Mouse (Mus musculus) midbrain, postnatal 0 days (tissue): Measurements from ENCODE around the gene Arid2. TPM values are rescaled to one million over a fixed set of nuclear protein-coding genes. Genes with fewer than 3 reads are reported as not detected.

ENCODE experiments used
- ATAC-seq: fragments of 200-750 bp; cut with Nextera tagmentation; 2 replicates; pipeline ENCODE4 v1.8.0; 2017; ENCODE audit warnings: moderate number of reproducible peaks, mild to moderate bottlenecking, moderate TSS enrichment, moderate library complexity; ENCODE audit not compliant: low FRiP score
- DNase-seq: peaks from one replicate; pipeline ENCODE4 v3.0.0-alpha.2; 2015; ENCODE audit warnings: low spot score
- H3K27ac ChIP-seq: fragments of 300-500 bp; sonication (generic); 2 replicates; pipeline ENCODE4 v1.5.1; 2014; ENCODE audit warnings: low read depth, mild to moderate bottlenecking, low read length, mixed read lengths
- H3K27me3 ChIP-seq: fragments of 300-500 bp; sonication (generic); 2 replicates; pipeline ENCODE4 v1.6.1; 2014; ENCODE audit warnings: low read length, control low read depth, mixed read lengths; ENCODE audit not compliant: insufficient read depth
- H3K36me3 ChIP-seq: fragments of 300-500 bp; sonication (generic); 2 replicates; pipeline ENCODE4 v1.6.1; 2014; ENCODE audit warnings: low read length, control low read depth, mixed read lengths; ENCODE audit not compliant: insufficient read depth
- H3K4me1 ChIP-seq: fragments of 300-500 bp; sonication (generic); 2 replicates; pipeline ENCODE4 v1.6.1; 2014; ENCODE audit warnings: mild to moderate bottlenecking, control low read depth, antibody characterized with exemption, low read length, mixed read lengths; ENCODE audit not compliant: insufficient read depth
- H3K4me2 ChIP-seq: fragments of 300-500 bp; sonication (generic); 2 replicates; pipeline ENCODE4 v1.6.1; 2014; ENCODE audit warnings: low read depth, mild to moderate bottlenecking, low read length, mixed read lengths; ENCODE audit not compliant: poor library complexity, severe bottlenecking
- H3K4me3 ChIP-seq: fragments of 300-500 bp; sonication (generic); 2 replicates; pipeline ENCODE4 v1.5.1; 2014; ENCODE audit warnings: low read depth, mild to moderate bottlenecking, low read length, moderate library complexity
- H3K9ac ChIP-seq: fragments of 300-500 bp; sonication (generic); replicated peaks from 2 replicates; pipeline ENCODE4 v1.6.1; 2014; ENCODE audit warnings: mild to moderate bottlenecking, low read length, moderate library complexity, mixed read lengths; ENCODE audit not compliant: poor library complexity, severe bottlenecking
- H3K9me3 ChIP-seq: fragments of 300-500 bp; sonication (generic); 2 replicates; pipeline ENCODE4 v1.6.1; 2016; ENCODE audit warnings: low read length, control low read depth
- CTCF ChIP-seq: IDR thresholded peaks from 2 replicates; pipeline ENCODE4 v1.5.1; 2016; ENCODE audit warnings: antibody characterized with exemption, mild to moderate bottlenecking
- WGBS: fragments of 180-500 bp; shearing (Covaris S2); extraction: QIAGEN DNeasy Blood & Tissue Kit; methylation state at CpG from one replicate; pipeline ENCODE4 v1.1.7; 2014; 5-methylcytosine and 5-hydroxymethylcytosine counted together
- polyA plus RNA-seq: library from polyadenylated mRNA; unstranded; fragments of >200 nt; fragmentation: Nextera tagmentation; extraction: Ambion mirVana; gene quantifications from 2 replicates; pipeline ENCODE4 v1.2.1, GENCODE M21; 2015
- total RNA-seq: library from RNA; depleted of rRNA; stranded (reverse); fragments of >200 nt; gene quantifications from 2 replicates; pipeline ENCODE4 v1.2.3, GENCODE M21; 2014

Gene Arid2
- total and polyA plus RNA-seq, 2 experiments from 2014 or later, result 11.2 to 40.8 TPM

DNA sequence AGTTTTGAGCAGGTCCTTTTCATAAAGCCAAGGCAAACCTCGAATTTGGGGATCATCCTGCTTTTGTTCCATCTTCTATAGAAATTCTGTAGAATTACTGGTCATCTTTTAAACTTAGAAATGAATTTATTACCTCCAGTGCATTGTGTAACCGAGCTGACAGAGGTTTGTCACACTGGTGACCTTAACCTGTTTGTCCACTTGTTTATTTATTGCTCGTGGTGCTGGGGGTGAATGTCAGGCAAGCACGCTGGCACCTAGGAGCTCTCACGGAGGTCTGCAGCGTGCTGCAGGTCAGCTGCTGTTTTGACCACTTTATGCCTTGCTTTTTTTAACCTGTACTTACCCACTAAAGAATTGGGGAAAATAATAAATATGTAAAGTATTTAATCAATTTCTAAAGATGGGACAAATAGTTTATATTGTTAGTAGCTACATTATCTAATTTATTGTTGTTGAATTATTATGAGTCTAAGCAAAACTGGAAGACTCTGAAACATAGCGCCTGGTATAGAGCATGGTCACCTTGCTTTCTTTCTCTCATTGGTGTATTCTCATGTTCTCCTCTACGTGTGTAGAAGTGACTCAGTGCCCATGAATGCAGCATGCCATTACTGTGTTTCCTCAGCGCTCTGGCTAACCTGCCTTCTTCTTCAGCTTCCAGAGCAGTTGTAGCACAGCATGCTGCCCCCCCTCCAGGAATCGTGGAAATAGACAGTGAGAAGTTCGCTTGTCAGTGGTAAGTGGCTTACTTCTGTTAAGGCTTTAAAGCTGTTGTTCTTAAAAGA is 79.1 kb downstream of the Arid2 start:
- ATAC-seq (no peak), DNase-seq (no peak)
- H3K27me3 ChIP-seq, result no peaks in the 10 kb centered on the region
- TF ChIP-seq CTCF, result no peak
- H3K36me3 ChIP-seq, result peaks cover 46% of the 10 kb centered on the region
- no peaks in the 10 kb centered on the region for H3K9me3 ChIP-seq
- no peak overlapping the region for H3K9ac ChIP-seq
- H3K4me3 ChIP-seq, result no peak overlapping the region
- H3K4me1 ChIP-seq, result no peaks in the 10 kb centered on the region
- H3K4me2 ChIP-seq, result no peak overlapping the region
- no peak overlapping the region for H3K27ac ChIP-seq
- 87% methylated on average over 11 of the region's 11 CpGs for WGBS

DNA sequence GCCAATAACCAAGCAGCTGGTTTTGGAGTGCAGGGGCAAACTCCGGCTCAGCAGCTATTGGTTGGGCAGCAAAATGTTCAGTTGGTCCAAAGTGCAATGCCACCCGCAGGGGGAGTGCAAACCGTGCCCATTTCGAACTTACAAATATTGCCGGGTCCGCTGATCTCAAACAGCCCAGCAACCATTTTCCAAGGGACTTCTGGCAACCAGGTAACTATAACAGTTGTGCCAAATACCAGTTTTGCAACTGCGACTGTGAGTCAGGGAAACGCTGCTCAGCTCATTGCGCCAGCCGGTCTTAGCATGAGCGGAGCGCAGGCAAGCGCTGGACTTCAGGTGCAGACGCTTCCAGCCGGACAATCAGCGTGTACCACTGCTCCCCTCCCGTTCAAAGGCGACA is 84.0 kb downstream of the Arid2 start:
- no peaks in the 10 kb centered on the region for H3K9me3 ChIP-seq
- DNase-seq (no peak), ATAC-seq (no peak)
- H3K4me3 ChIP-seq, result no peak overlapping the region
- no peak overlapping the region for H3K27ac ChIP-seq
- no peak for TF ChIP-seq CTCF
- peaks cover 35% of the 10 kb centered on the region for H3K36me3 ChIP-seq
- no peak overlapping the region for H3K4me2 ChIP-seq
- H3K4me1 ChIP-seq, result no peaks in the 10 kb centered on the region
- H3K27me3 ChIP-seq, result no peaks in the 10 kb centered on the region
- WGBS, result 97% methylated on average over 18 of the region's 18 CpGs
- no peak overlapping the region for H3K9ac ChIP-seq

DNA sequence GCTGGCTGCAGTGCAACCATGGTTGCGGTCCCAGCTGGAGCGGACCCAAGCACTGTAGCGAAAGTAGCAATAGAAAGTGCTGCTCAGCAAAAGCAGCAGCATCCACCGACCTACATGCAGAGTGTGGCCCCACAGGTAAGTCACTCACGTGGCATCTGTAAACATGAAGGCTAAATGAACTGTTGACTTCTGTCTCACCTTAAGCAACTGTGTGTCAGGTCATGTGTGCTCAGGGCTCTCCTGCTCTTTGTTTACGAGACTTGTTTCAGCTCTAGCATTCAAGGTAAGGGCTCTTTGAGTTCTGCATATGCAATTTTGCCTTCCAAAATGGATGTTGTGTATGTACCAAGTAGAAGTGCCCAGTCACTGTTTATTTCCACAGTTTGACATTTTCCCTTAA is 85.3 kb downstream of the Arid2 start:
- 95% methylated on average over 6 of the region's 6 CpGs for WGBS
- Histone ChIP-seq H3K4me1 (no peaks in the 10 kb centered on the region), H3K27ac (no peak overlapping the region), H3K9me3 (no peaks in the 10 kb centered on the region), H3K4me2 (no peak overlapping the region), H3K36me3 (peaks cover 40% of the 10 kb centered on the region), H3K27me3 (no peaks in the 10 kb centered on the region), H3K4me3 (no peak overlapping the region), H3K9ac (no peak overlapping the region)
- no peak for ATAC-seq
- no peak for DNase-seq
- TF ChIP-seq CTCF, result no peak

DNA sequence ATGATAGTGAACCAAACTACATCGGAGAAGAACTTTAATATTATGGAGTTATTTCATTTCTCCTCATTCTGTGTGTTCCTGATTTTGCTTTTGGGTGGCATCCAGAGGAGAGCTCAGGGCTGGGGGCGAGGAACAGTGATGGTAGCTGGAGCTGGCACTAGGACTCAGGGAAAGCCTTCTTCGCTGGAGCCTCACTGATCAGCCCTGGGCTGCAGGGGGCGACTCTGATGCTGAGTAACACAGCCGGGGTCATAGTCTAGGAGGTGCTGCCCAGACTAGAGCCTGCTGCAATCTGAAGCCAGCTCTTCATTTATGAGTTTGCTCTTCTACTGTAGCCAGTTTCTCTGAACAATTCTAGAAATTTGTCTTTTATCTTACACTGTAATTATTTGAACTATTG is 85.8 kb downstream of the Arid2 start:
- 86% methylated on average over 5 of the region's 5 CpGs for WGBS
- Histone ChIP-seq H3K36me3 (peaks cover 40% of the 10 kb centered on the region), H3K27me3 (no peaks in the 10 kb centered on the region), H3K27ac (no peak overlapping the region), H3K4me1 (no peaks in the 10 kb centered on the region), H3K9ac (no peak overlapping the region), H3K4me2 (no peak overlapping the region), H3K9me3 (no peaks in the 10 kb centered on the region), H3K4me3 (no peak overlapping the region)
- no peak for ATAC-seq
- no peak for TF ChIP-seq CTCF
- no peak for DNase-seq

DNA sequence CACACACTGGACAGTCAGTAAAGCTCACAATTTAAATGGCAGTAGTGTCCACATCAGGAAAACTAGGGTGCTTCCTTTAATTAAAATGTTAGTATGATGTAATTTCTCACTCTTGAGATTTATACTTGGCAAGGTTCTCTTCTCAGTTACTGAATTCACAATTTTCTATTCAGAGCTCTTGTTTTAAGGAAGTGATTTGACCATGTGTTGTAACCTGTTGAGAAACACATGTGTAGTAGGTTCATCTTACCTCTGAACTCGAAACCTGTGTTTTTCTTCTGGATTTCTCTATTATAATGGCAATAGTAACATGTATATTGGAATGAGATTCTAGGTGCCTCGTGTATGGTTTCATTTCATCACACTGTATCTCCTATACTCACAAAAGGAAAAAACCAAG is 88.9 kb downstream of the Arid2 start:
- H3K27ac ChIP-seq, result no peak overlapping the region
- no peak overlapping the region for H3K9ac ChIP-seq
- H3K27me3 ChIP-seq, result no peaks in the 10 kb centered on the region
- DNase-seq, result no peak
- H3K4me1 ChIP-seq, result no peaks in the 10 kb centered on the region
- 93% methylated on average over 2 of the region's 2 CpGs for WGBS
- H3K36me3 ChIP-seq, result peaks cover 22% of the 10 kb centered on the region
- H3K9me3 ChIP-seq, result no peaks in the 10 kb centered on the region
- no peak overlapping the region for H3K4me2 ChIP-seq
- TF ChIP-seq CTCF, result no peak
- ATAC-seq, result no peak
- H3K4me3 ChIP-seq, result no peak overlapping the region

DNA sequence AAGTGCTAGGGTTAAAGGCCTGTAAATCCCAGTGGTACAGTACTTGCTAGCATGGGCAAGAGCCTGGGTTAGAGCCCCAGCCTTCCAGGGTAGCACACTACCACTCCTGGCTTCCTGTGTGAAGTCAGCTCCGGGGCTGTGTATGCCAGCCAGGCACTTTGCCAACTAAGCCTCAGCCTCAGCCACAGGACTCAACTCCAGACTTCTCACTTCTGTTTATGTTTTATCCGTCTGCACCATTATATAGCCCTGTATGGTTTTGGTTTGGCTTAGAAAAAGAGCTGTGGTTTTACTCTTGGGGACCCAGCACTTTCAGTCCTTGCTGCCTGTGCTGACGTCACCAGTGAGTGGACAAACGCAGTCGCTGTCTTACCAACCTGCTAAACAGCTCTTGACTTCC is 89.9 kb downstream of the Arid2 start:
- DNase-seq, result peak; percentile 32
- H3K9me3 ChIP-seq, result no peaks in the 10 kb centered on the region

More for the DNA sequence above, 89.9 kb downstream of the Arid2 start:
- no peak for TF ChIP-seq CTCF
- 81% methylated on average over 5 of the region's 5 CpGs for WGBS
- Histone ChIP-seq H3K36me3 (peaks cover 14% of the 10 kb centered on the region; the same call in 1 of the 2 replicates), H3K27ac (no peak overlapping the region), H3K4me1 (no peaks in the 10 kb centered on the region), H3K27me3 (no peaks in the 10 kb centered on the region), H3K4me2 (no peak overlapping the region), H3K4me3 (no peak overlapping the region), H3K9ac (no peak overlapping the region)
- ATAC-seq, result no peak
